11 mouse cellular contexts compared by ENCODE assay signal in genomic region chr14:60533452-60534224, GRCm38 (mm10).
A peak's percentile ranks its signal among the peaks of the same experiment; 100 is the strongest.
DNase-seq lines count a peak whose midpoint lies in the region; ATAC-seq and TF ChIP-seq lines count a peak whose summit lies in the region.
"Had no signal": no experiment of that assay in that cellular context is flagged by ENCODE, and none has a peak within 500 bp of the region (broad histone marks: within the 10 kb centered on the region; RNA-seq: fewer than 3 reads in every experiment).

No protein-coding gene starts in this region.

- no peak for TF ChIP-seq CTCF in kidney, postnatal 0 days (IDR thresholded peaks at IDR 0.05; ENCODE audit: low read depth)

- H3K4me1 ChIP-seq in kidney, postnatal 0 days (replicated peaks; ENCODE audit: insufficient read depth, low read length) = peaks cover 16% of the 10 kb centered on the region
- peaks cover 26% of the 10 kb centered on the region for H3K4me1 ChIP-seq in forebrain, embryonic 16.5 days (replicated peaks; ENCODE audit: control insufficient read depth, insufficient read depth, low read length)
- H3K4me1 ChIP-seq in stomach, embryonic 15.5 days = peaks cover 14% of the 10 kb centered on the region

- ATAC-seq in kidney, postnatal 0 days (replicated peaks; ENCODE audit: low FRiP score, low read depth) = no peak
- peak; percentile 56 for ATAC-seq in forebrain, embryonic 16.5 days
- peak; percentile 65; the same call in 1 of the 2 replicates for ATAC-seq in stomach, embryonic 15.5 days (ENCODE audit: insufficient read depth, low FRiP score, low read depth)
- ATAC-seq in megakaryocyte progenitor cell, adult 5-6 weeks (replicated peaks; ENCODE audit: poor library complexity) = no peak

- 0 out of 2 replicates have a peak overlapping the region, but pooled peaks have one; percentile 32 for H3K9ac ChIP-seq in kidney, postnatal 0 days (ENCODE audit: low read depth, low read length)
- H3K9ac ChIP-seq in forebrain, embryonic 16.5 days (replicated peaks; ENCODE audit: low read depth, low read length) = no peak overlapping the region; the same call in 1 of the 2 replicates
- no peak overlapping the region for H3K9ac ChIP-seq in stomach, embryonic 15.5 days

- H3K9me3 ChIP-seq in kidney, postnatal 0 days (replicated peaks; ENCODE audit: low read length) = no peaks in the 10 kb centered on the region
- H3K9me3 ChIP-seq in forebrain, embryonic 16.5 days (ENCODE audit: control insufficient read depth, low read length) = no peaks in the 10 kb centered on the region
- no peaks in the 10 kb centered on the region for H3K9me3 ChIP-seq in stomach, embryonic 15.5 days

- no peaks in the 10 kb centered on the region for H3K27me3 ChIP-seq in kidney, postnatal 0 days (ENCODE audit: insufficient read depth, low read length)
- H3K27me3 ChIP-seq in forebrain, embryonic 16.5 days (replicated peaks; ENCODE audit: control insufficient read depth, insufficient read depth, low read length) = no peaks in the 10 kb centered on the region
- H3K27me3 ChIP-seq in stomach, embryonic 15.5 days (replicated peaks) = no peaks in the 10 kb centered on the region

- DNase-seq in kidney, postnatal 0 days (ENCODE audit: low spot score) = peak; percentile 62
- DNase-seq in kidney, adult 11 months = no peak
- peak; percentile 31 for DNase-seq in lung, postnatal 14 days
- no peak for DNase-seq in adrenal gland, adult (ENCODE audit: inconsistent age in 2 of 2, low spot score in 1 of 2)
- DNase-seq in heart, postnatal 14 days = no peak
- DNase-seq: cerebellum, adult 8-10 months; heart, adult 11 months; right cerebral cortex, postnatal 4 days had no signal

- H3K36me3 ChIP-seq in kidney, postnatal 0 days (ENCODE audit: insufficient read depth, low read length) = no peaks in the 10 kb centered on the region
- H3K36me3 ChIP-seq in forebrain, embryonic 16.5 days (ENCODE audit: control insufficient read depth, insufficient read depth) = no peaks in the 10 kb centered on the region
- H3K36me3 ChIP-seq in stomach, embryonic 15.5 days = no peaks in the 10 kb centered on the region

- no peak overlapping the region for H3K27ac ChIP-seq in kidney, postnatal 0 days
- peak overlapping the region; percentile 26; the same call in 1 of the 2 replicates for H3K27ac ChIP-seq in forebrain, embryonic 16.5 days (ENCODE audit: low read length)
- H3K27ac ChIP-seq in stomach, embryonic 15.5 days = peak overlapping the region; percentile 53

- H3K4me2 ChIP-seq in kidney, postnatal 0 days (ENCODE audit: low read length) = peak overlapping the region; percentile 21
- H3K4me2 ChIP-seq in forebrain, embryonic 16.5 days (ENCODE audit: low read length) = peak overlapping the region; percentile 20
- H3K4me2 ChIP-seq in stomach, embryonic 15.5 days = peak overlapping the region; percentile 22; the same call in 1 of the 2 replicates

- intact Hi-C loops in heart, postnatal 14 days (cut with DNase I) = no loop called here

- no peak overlapping the region for H3K4me3 ChIP-seq in kidney, postnatal 0 days (replicated peaks; ENCODE audit: low read depth, low read length)
- no peak overlapping the region for H3K4me3 ChIP-seq in forebrain, embryonic 16.5 days (replicated peaks; ENCODE audit: low read length)
- H3K4me3 ChIP-seq in stomach, embryonic 15.5 days (replicated peaks) = no peak overlapping the region

- WGBS in kidney, postnatal 0 days = 29% methylated on average over 23 of the region's 23 CpGs
- 7% methylated on average over 23 of the region's 23 CpGs for WGBS in forebrain, embryonic 16.5 days
- 32% methylated on average over 23 of the region's 23 CpGs for WGBS in stomach, embryonic 15.5 days

Comparison
In these comparisons a context has a peak if more than half of its experiments do, and no peak if none do; other contexts are left out.
1. DNase-seq: peak in kidney, postnatal 0 days (single experiment) and lung, postnatal 14 days (single experiment); none in kidney, adult 11 months (single experiment), adrenal gland, adult (0 of 2) and heart, postnatal 14 days (0 of 2).
2. ATAC-seq: peak in forebrain, embryonic 16.5 days (single experiment) and stomach, embryonic 15.5 days (single experiment); none in kidney, postnatal 0 days (single experiment) and megakaryocyte progenitor cell, adult 5-6 weeks (single experiment).
3. Peak in every context shown above with its lines, with median percentiles within 50 percentile points of each other: H3K4me2 ChIP-seq.